ENCODE assay signal across 24 mouse cellular contexts in genomic region chr2:129269161-129269643, GRCm38 (mm10). TPM values are rescaled to one million over a fixed set of nuclear protein-coding genes. Genes with fewer than 3 reads are reported as not detected.
"Had no signal": no experiment of that assay in that cellular context is flagged by ENCODE, and none has a peak within 500 bp of the region (broad histone marks: within the 10 kb centered on the region; RNA-seq: fewer than 3 reads in every experiment).

No protein-coding gene starts in this region.

- H3K27me3 ChIP-seq: heart, embryonic 12.5 days; hindbrain, embryonic 12.5 days; limb, embryonic 13.5 days; limb, embryonic 15.5 days; liver, embryonic 12.5 days had no signal

- H3K4me3 ChIP-seq: gastrocnemius, adult 2 months; heart, adult 2 months; heart, embryonic 12.5 days; hindbrain, embryonic 10.5 days; hindbrain, embryonic 12.5 days; layer of hippocampus, adult 2 months; left cerebral cortex, adult 2 months; limb, embryonic 13.5 days; limb, embryonic 15.5 days; liver, embryonic 12.5 days had no signal

- DNase-seq: gastrocnemius, adult 2 months; gastrocnemius, postnatal 10 days; gastrocnemius, postnatal 25 days; heart, adult 2 months; heart, postnatal 10 days; heart, postnatal 4 days; kidney, adult 18-20 months; kidney, adult 8-10 months; kidney, postnatal 10 days; kidney, postnatal 25 days; kidney, postnatal 4 days had no signal

- H3K9me3 ChIP-seq: hindbrain, embryonic 12.5 days; limb, embryonic 15.5 days; liver, embryonic 12.5 days had no signal

- H3K27ac ChIP-seq: gastrocnemius, adult 2 months; heart, adult 2 months; hindbrain, embryonic 10.5 days; hindbrain, embryonic 12.5 days; hindbrain, embryonic 14.5 days; layer of hippocampus, adult 2 months; left cerebral cortex, adult 2 months; limb, embryonic 13.5 days; limb, embryonic 15.5 days; liver, embryonic 12.5 days; liver, embryonic 14.5 days had no signal

- H3K4me1 ChIP-seq: heart, embryonic 12.5 days; hindbrain, embryonic 10.5 days; hindbrain, embryonic 12.5 days; limb, embryonic 13.5 days; limb, embryonic 15.5 days; liver, embryonic 12.5 days had no signal

RNA-seq across cellular contexts. Expression of gene Il1a, which starts 40.6 kb away (rescaled TPM):
- polyA plus RNA-seq: heart, adult 2 months; heart, embryonic 12.5 days; hindbrain, embryonic 10.5 days; kidney, embryonic 14.5 days; kidney, embryonic 16.5 days; limb, embryonic 11.5 days had no signal
